Mouse (Mus musculus) heart, adult 2 months (tissue): ENCODE results near the gene Gm6583. TPM values are rescaled to one million over a fixed set of nuclear protein-coding genes. Genes with fewer than 3 reads are reported as not detected.

ENCODE experiments used
- DNase-seq, 2 experiments: peaks; one replicate each; pipeline ENCODE4 v3.0.0; 2021
- H3K27ac ChIP-seq: fragments of 200-600 bp; 2 replicates; pipeline ENCODE4 v1.8.1; 2022
- H3K27me3 ChIP-seq: fragments of 200-500 bp; 2 replicates; pipeline ENCODE4 v1.6.1; 2012; ENCODE audit warnings: mild to moderate bottlenecking, low read length, inconsistent platforms, mixed read lengths; ENCODE audit not compliant: control insufficient read depth, insufficient read depth
- H3K36me3 ChIP-seq: fragments of 200-500 bp; 2 replicates; pipeline ENCODE4 v1.6.1; 2012; ENCODE audit warnings: low read length, inconsistent platforms; ENCODE audit not compliant: control insufficient read depth, insufficient read depth
- H3K4me1 ChIP-seq: fragments of 200-500 bp; 2 replicates; pipeline ENCODE4 v1.6.1; 2011; ENCODE audit warnings: low read length; ENCODE audit not compliant: control insufficient read depth, insufficient read depth
- H3K4me3 ChIP-seq: fragments of 200-600 bp; 2 replicates; pipeline ENCODE4 v1.8.1; 2022
- H3K79me2 ChIP-seq: fragments of 200-500 bp; replicated peaks from 2 replicates; pipeline ENCODE4 v1.6.1; 2012; ENCODE audit warnings: mild to moderate bottlenecking, inconsistent platforms, low read length, moderate library complexity, mixed read lengths; ENCODE audit not compliant: control insufficient read depth, insufficient read depth
- H3K9ac ChIP-seq: fragments of 200-500 bp; 2 replicates; pipeline ENCODE4 v1.6.1; 2012; ENCODE audit warnings: low read depth, mild to moderate bottlenecking, control low read depth, inconsistent platforms, low read length, mixed read lengths
- CTCF ChIP-seq: fragments of 200-600 bp; IDR thresholded peaks from 2 replicates; pipeline ENCODE4 v1.8.1; 2022; ENCODE audit warnings: antibody characterized with exemption, mild to moderate bottlenecking, moderate library complexity
- EP300 ChIP-seq: fragments of 200-500 bp; IDR thresholded peaks from 2 replicates; pipeline ENCODE4 v1.6.1; 2011; ENCODE audit warnings: low read depth, low read length, control low read depth; ENCODE audit not compliant: insufficient read depth
- POLR2A ChIP-seq: fragments of 200-500 bp; IDR thresholded peaks from 2 replicates; pipeline ENCODE4 v1.6.1; 2011; ENCODE audit warnings: mild to moderate bottlenecking, low read depth, low read length, control low read depth; ENCODE audit not compliant: insufficient read depth
- WGBS: fragments of 180-500 bp; shearing (Covaris S2); methylation state at CpG from one replicate; pipeline ENCODE4 v1.1.7; 2018; 5-methylcytosine and 5-hydroxymethylcytosine counted together
- intact Hi-C: fragments of 180-260 bp; cut with DNase I; formaldehyde crosslinking; loops from one replicate; pipeline ENCODE4 v1.15.1; 2025
- long read RNA-seq: library from polyadenylated mRNA; stranded (forward); transcript quantifications from one replicate; pipeline ENCODE4 v2.0.0, GENCODE M21; 2021
- polyA plus RNA-seq: library from polyadenylated mRNA; depleted of rRNA; stranded (reverse); fragments of >200 nt; gene quantifications from 2 replicates; pipeline ENCODE4 v1.2.3, GENCODE M21; 2012; rRNA removed
- total RNA-seq, 2 experiments: library from RNA; stranded (reverse); gene quantifications; 2 replicates each; pipeline ENCODE4 v1.2.3; 2021

The Gm6583 gene
- total RNA-seq, result under 1 TPM in 1 of 2 experiments, not detected in 1; 0.10 TPM
- polyA plus RNA-seq, result 0.04 TPM in 1 of 2 replicates, not detected in the other
- long read RNA-seq, result 0 reads

GRCm38 (mm10) chr5:112355910-112356309, at the start of gene Gm6583:
TSS of gene Gm6583 (minus strand) at chr5:112356033.
- Histone ChIP-seq H3K27me3 (no peaks in the 10 kb centered on the region), H3K36me3 (no peaks in the 10 kb centered on the region), H3K4me1 (no peaks in the 10 kb centered on the region), H3K4me3 (no peak within 1 kb of the TSS), H3K9ac (no peak within 1 kb of the TSS), H3K79me2 (no peaks in the 10 kb centered on the region), H3K27ac (peak within 1 kb of the TSS; percentile 31)
- intact Hi-C loops, result no loop called here
- DNase-seq, result no peak
- TF ChIP-seq POLR2A, result no peak
- no peak for TF ChIP-seq EP300
- no peak for TF ChIP-seq CTCF
- 64% methylated on average over 13 of the region's 13 CpGs for WGBS

GRCm38 (mm10) chr5:112402437-112402836, 46.6 kb upstream of the Gm6583 start:
- H3K27me3 ChIP-seq, result 0 out of 2 replicates have a peak, but pooled peaks cover 2% of the 10 kb centered on the region

GRCm38 (mm10) chr5:112399284-112399683, 43.5 kb upstream of the Gm6583 start:
- Histone ChIP-seq H3K36me3 (no peaks in the 10 kb centered on the region), H3K9ac (no peak overlapping the region), H3K4me1 (no peaks in the 10 kb centered on the region), H3K79me2 (no peaks in the 10 kb centered on the region), H3K27me3 (peaks cover 8% of the 10 kb centered on the region), H3K4me3 (no peak overlapping the region), H3K27ac (no peak overlapping the region)
- TF ChIP-seq EP300 (no peak), POLR2A (no peak), CTCF (no peak)
- no peak for DNase-seq
- 46% methylated on average over 10 of the region's 10 CpGs for WGBS
- intact Hi-C loops, result no loop called here

More at GRCm38 (mm10) chr5:112402437-112402836, 46.6 kb upstream of the Gm6583 start:
- no peaks in the 10 kb centered on the region for H3K4me1 ChIP-seq
- no peak for TF ChIP-seq CTCF
- no peak for TF ChIP-seq POLR2A
- no peak for TF ChIP-seq EP300
- no peak overlapping the region for H3K9ac ChIP-seq
- no peak overlapping the region for H3K27ac ChIP-seq
- intact Hi-C loops, result no loop called here
- H3K36me3 ChIP-seq, result no peaks in the 10 kb centered on the region
- no peaks in the 10 kb centered on the region for H3K79me2 ChIP-seq
- DNase-seq, result no peak
- H3K4me3 ChIP-seq, result no peak overlapping the region
- WGBS, result 49% methylated on average over 3 of the region's 3 CpGs

- Histone ChIP-seq H3K36me3 (no peaks in the 10 kb centered on the region), H3K27ac (no peak overlapping the region), H3K79me2 (no peaks in the 10 kb centered on the region), H3K4me1 (no peaks in the 10 kb centered on the region), H3K27me3 (peaks cover 14% of the 10 kb centered on the region), H3K9ac (no peak overlapping the region), H3K4me3 (no peak overlapping the region)
- intact Hi-C loops, result no loop called here
- TF ChIP-seq CTCF (no peak), POLR2A (no peak), EP300 (no peak)
- no peak for DNase-seq
- 75% methylated on average over 18 of the region's 18 CpGs for WGBS
Measured at GRCm38 (mm10) chr5:112396066-112396465, 40.2 kb upstream of the Gm6583 start.

GRCm38 (mm10) chr5:112394779-112395443, 39.1 kb upstream of the Gm6583 start, which contains the start of gene Asphd2:
TSS of gene Asphd2 (minus strand) at chr5:112394866.
- Histone ChIP-seq H3K4me3 (peak within 1 kb of the TSS; percentile 26; the same call in 1 of the 2 replicates), H3K27me3 (peaks cover 15% of the 10 kb centered on the region), H3K9ac (peak within 1 kb of the TSS; percentile 26), H3K79me2 (no peaks in the 10 kb centered on the region), H3K36me3 (no peaks in the 10 kb centered on the region), H3K4me1 (no peaks in the 10 kb centered on the region), H3K27ac (no peak within 1 kb of the TSS)
- intact Hi-C loops, result no loop called here
- WGBS, result 4% methylated on average over 43 of the region's 67 CpGs
- TF ChIP-seq POLR2A (no peak), EP300 (no peak), CTCF (no peak)
- peak; percentile 32 to 44 for DNase-seq

GRCm38 (mm10) chr5:112394415-112394763, 38.6 kb upstream of the Gm6583 start:
- Histone ChIP-seq H3K27me3 (peaks cover 15% of the 10 kb centered on the region), H3K36me3 (no peaks in the 10 kb centered on the region), H3K4me1 (no peaks in the 10 kb centered on the region), H3K79me2 (no peaks in the 10 kb centered on the region), H3K4me3 (0 out of 2 replicates have a peak overlapping the region, but pooled peaks have one; percentile 26), H3K27ac (no peak overlapping the region), H3K9ac (peak overlapping the region; percentile 26)
- WGBS, result under 1% methylated on average over 28 of the region's 28 CpGs
- intact Hi-C loops, result no loop called here
- TF ChIP-seq POLR2A (no peak), CTCF (no peak)
- DNase-seq, result no peak
